Mouse (Mus musculus): ENCODE data around the gene Olfr1151. TPM values are rescaled to one million over a fixed set of nuclear protein-coding genes. Genes with fewer than 3 reads are reported as not detected.

Gene Olfr1151
- total RNA-seq (2018; cell fraction: chromatin; rRNA removed), result not detected
- total RNA-seq (2018; cell fraction: cytosol; rRNA removed), result not detected
- not detected for total RNA-seq (2018; cell fraction: nucleus; rRNA removed)
- not detected in 3 replicates for polyA plus RNA-seq (2018)

GRCm38 (mm10) chr2:87855562-87855961 is at the start of gene Olfr1151:
Olfr1151 (plus strand) TSS chr2:87855862.
- no peak within 1 kb of the TSS for H3K27ac ChIP-seq
- no peaks in the 10 kb centered on the region for H3K79me2 ChIP-seq (ENCODE audit: inconsistent target)
- no peak within 1 kb of the TSS for H3K4me3 ChIP-seq (ENCODE audit: inconsistent target)
- no peaks in the 10 kb centered on the region for H3K36me3 ChIP-seq (ENCODE audit: inconsistent target)
- 89% methylated on average over 1 of the region's 1 CpGs for WGBS (ENCODE audit: missing documents)

GRCm38 (mm10) chr2:87809522-87809921 is 46.1 kb upstream of the Olfr1151 start, which contains the start of gene Olfr1145:
Olfr1145 (plus strand) TSS chr2:87809822.
- 79% methylated on average over 1 of the region's 1 CpGs for WGBS (ENCODE audit: missing documents)
- no peak within 1 kb of the TSS for H3K27ac ChIP-seq
- H3K4me3 ChIP-seq (ENCODE audit: inconsistent target), result no peak within 1 kb of the TSS
- no peaks in the 10 kb centered on the region for H3K36me3 ChIP-seq (ENCODE audit: inconsistent target)
- no peaks in the 10 kb centered on the region for H3K79me2 ChIP-seq (ENCODE audit: inconsistent target)

GRCm38 (mm10) chr2:87830233-87830632 is 25.4 kb upstream of the Olfr1151 start, which contains the start of gene Olfr1148:
Olfr1148 (plus strand) TSS chr2:87830533.
- Histone ChIP-seq H3K36me3 (ENCODE audit: inconsistent target) (no peaks in the 10 kb centered on the region), H3K79me2 (ENCODE audit: inconsistent target) (no peaks in the 10 kb centered on the region), H3K27ac (no peak within 1 kb of the TSS), H3K4me3 (ENCODE audit: inconsistent target) (no peak within 1 kb of the TSS)
- WGBS (ENCODE audit: missing documents), result 79% methylated on average over 1 of the region's 1 CpGs

- Histone ChIP-seq H3K36me3 (ENCODE audit: inconsistent target) (no peaks in the 10 kb centered on the region), H3K79me2 (ENCODE audit: inconsistent target) (no peaks in the 10 kb centered on the region), H3K27ac (no peak within 1 kb of the TSS), H3K4me3 (ENCODE audit: inconsistent target) (no peak within 1 kb of the TSS)
- 90% methylated on average over 1 of the region's 1 CpGs for WGBS (ENCODE audit: missing documents)
These were observed 12.0 kb upstream of the Olfr1151 start, which contains the start of gene Olfr1150-ps1 for GRCm38 (mm10) chr2:87843693-87844092. Olfr1150-ps1 (plus strand) TSS chr2:87843993.

GRCm38 (mm10) chr2:87866192-87866591 is 10.5 kb downstream of the Olfr1151 start, which contains the start of gene Olfr1152:
Olfr1152 (plus strand) TSS chr2:87866492.
- Histone ChIP-seq H3K36me3 (ENCODE audit: inconsistent target) (no peaks in the 10 kb centered on the region), H3K4me3 (ENCODE audit: inconsistent target) (no peak within 1 kb of the TSS), H3K27ac (no peak within 1 kb of the TSS), H3K79me2 (ENCODE audit: inconsistent target) (no peaks in the 10 kb centered on the region)

- H3K79me2 ChIP-seq (ENCODE audit: inconsistent target), result no peaks in the 10 kb centered on the region
- 69% methylated on average over 1 of the region's 1 CpGs for WGBS (ENCODE audit: missing documents)
- H3K4me3 ChIP-seq (ENCODE audit: inconsistent target), result no peak within 1 kb of the TSS
- no peaks in the 10 kb centered on the region for H3K36me3 ChIP-seq (ENCODE audit: inconsistent target)
- H3K27ac ChIP-seq, result no peak within 1 kb of the TSS
These were observed 39.0 kb downstream of the Olfr1151 start, which contains the start of gene Olfr1153 for GRCm38 (mm10) chr2:87894662-87895061. Olfr1153 (plus strand) TSS chr2:87894962.

GRCm38 (mm10) chr2:87905066-87905465 is 49.4 kb downstream of the Olfr1151 start, which contains the start of gene Olfr1154:
Olfr1154 (minus strand) TSS chr2:87905166.
- WGBS (ENCODE audit: missing documents), result 90% methylated on average over 1 of the region's 1 CpGs
- Histone ChIP-seq H3K4me3 (ENCODE audit: inconsistent target) (no peak within 1 kb of the TSS), H3K79me2 (ENCODE audit: inconsistent target) (no peaks in the 10 kb centered on the region), H3K27ac (no peak within 1 kb of the TSS), H3K36me3 (ENCODE audit: inconsistent target) (no peaks in the 10 kb centered on the region)

Other genes with a start within 250 kb of the Olfr1151 start
- gene Olfr1130, start 249.7 kb upstream of the Olfr1151 start, polyA plus RNA-seq (2018), result not detected in 3 replicates
- gene Olfr1131, start 228.8 kb upstream of the Olfr1151 start, polyA plus RNA-seq (2018), result not detected in 3 replicates
- not detected in 3 replicates for gene Olfr1132, start 218.3 kb upstream of the Olfr1151 start, polyA plus RNA-seq (2018)
- not detected in 3 replicates for gene Olfr1133, start 208.5 kb upstream of the Olfr1151 start, polyA plus RNA-seq (2018)
- gene Olfr1134, start 197.4 kb upstream of the Olfr1151 start, polyA plus RNA-seq (2018), result not detected in 3 replicates
- gene Olfr1135, start 182.2 kb upstream of the Olfr1151 start, polyA plus RNA-seq (2018), result not detected in 3 replicates
- gene Olfr1136, start 161.9 kb upstream of the Olfr1151 start, polyA plus RNA-seq (2018), result not detected in 3 replicates
- gene Olfr1137, start 142.7 kb upstream of the Olfr1151 start, polyA plus RNA-seq (2018), result not detected in 3 replicates
- not detected in 3 replicates for gene Olfr1138, start 115.9 kb upstream of the Olfr1151 start, polyA plus RNA-seq (2018)
- gene Olfr1140, start 112.1 kb upstream of the Olfr1151 start, polyA plus RNA-seq (2018), result not detected in 3 replicates
- gene Olfr1141, start 101.9 kb upstream of the Olfr1151 start, polyA plus RNA-seq (2018), result not detected in 3 replicates
- not detected in 3 replicates for gene Olfr152, start 76.4 kb upstream of the Olfr1151 start, polyA plus RNA-seq (2018)
- not detected in 3 replicates for gene Olfr1143, start 55.3 kb upstream of the Olfr1151 start, polyA plus RNA-seq (2018)
- gene Olfr1145, start 46.0 kb upstream of the Olfr1151 start, polyA plus RNA-seq (2018), result not detected in 3 replicates
- not detected in 3 replicates for gene Olfr1148, start 25.3 kb upstream of the Olfr1151 start, polyA plus RNA-seq (2018)
- not detected in 3 replicates for gene Olfr1150-ps1, start 11.9 kb upstream of the Olfr1151 start, polyA plus RNA-seq (2018)
- not detected in 3 replicates for gene Olfr1152, start 10.6 kb downstream of the Olfr1151 start, polyA plus RNA-seq (2018)
- gene Olfr1153, start 39.1 kb downstream of the Olfr1151 start, polyA plus RNA-seq (2018), result not detected in 3 replicates
- not detected in 3 replicates for gene Olfr1154, start 49.3 kb downstream of the Olfr1151 start, polyA plus RNA-seq (2018)
- not detected in 3 replicates for gene Olfr1155, start 89.3 kb downstream of the Olfr1151 start, polyA plus RNA-seq (2018)
- not detected in 3 replicates for gene Olfr1156, start 97.2 kb downstream of the Olfr1151 start, polyA plus RNA-seq (2018)
- gene Olfr1157, start 112.4 kb downstream of the Olfr1151 start, polyA plus RNA-seq (2018), result not detected in 3 replicates
- gene Olfr74, start 118.8 kb downstream of the Olfr1151 start, polyA plus RNA-seq (2018), result not detected in 3 replicates
- gene Olfr1158, start 134.3 kb downstream of the Olfr1151 start, polyA plus RNA-seq (2018), result not detected in 3 replicates
- gene Olfr1160, start 152.4 kb downstream of the Olfr1151 start, polyA plus RNA-seq (2018), result not detected in 3 replicates
- not detected in 3 replicates for gene Olfr1161, start 166.9 kb downstream of the Olfr1151 start, polyA plus RNA-seq (2018)
- not detected in 3 replicates for gene Olfr73, start 181.8 kb downstream of the Olfr1151 start, polyA plus RNA-seq (2018)
- not detected in 3 replicates for gene Olfr1162, start 195.3 kb downstream of the Olfr1151 start, polyA plus RNA-seq (2018)
- not detected in 3 replicates for gene Olfr1163, start 216.0 kb downstream of the Olfr1151 start, polyA plus RNA-seq (2018)
- not detected in 3 replicates for gene Olfr1164, start 238.1 kb downstream of the Olfr1151 start, polyA plus RNA-seq (2018)

All from macrophage (primary cell).